Mouse (Mus musculus) megakaryocyte, embryonic 14.5 days (primary cell): Measurements from ENCODE around the gene Atp6v1g1. TPM values are rescaled to one million over a fixed set of nuclear protein-coding genes. Genes with fewer than 3 reads are reported as not detected.

Experiments used
- H3K27me3 ChIP-seq: replicated peaks from 2 replicates; pipeline ENCODE3; 2012; ENCODE audit warnings: inconsistent platforms
- H3K36me3 ChIP-seq: replicated peaks from 2 replicates; pipeline ENCODE3; 2012; ENCODE audit warnings: low read length, inconsistent platforms, mixed read lengths
- H3K4me1 ChIP-seq: 2 replicates; pipeline ENCODE4 v1.6.1; 2012; ENCODE audit warnings: inconsistent platforms
- H3K4me3 ChIP-seq: replicated peaks from 2 replicates; pipeline ENCODE3; 2012; ENCODE audit warnings: moderate library complexity, mild to moderate bottlenecking, inconsistent platforms
- H3K9me3 ChIP-seq: 2 replicates; pipeline ENCODE4 v1.6.1; 2012; ENCODE audit warnings: inconsistent platforms
- FLI1 ChIP-seq: IDR thresholded peaks from 2 replicates; pipeline ENCODE4 v1.6.1; 2012; ENCODE audit warnings: low read length, inconsistent platforms, mixed read lengths
- GATA1 ChIP-seq: IDR thresholded peaks from 3 replicates; pipeline ENCODE4 v1.6.1; 2012; ENCODE audit warnings: mixed read lengths, low read length, inconsistent platforms, borderline replicate concordance
- polyA plus RNA-seq: library from polyadenylated mRNA; stranded (reverse); fragments of >175 nt; gene quantifications from 2 replicates; pipeline ENCODE4 v1.2.3, GENCODE M21; 2012; ENCODE audit warnings: low replicate concordance; ENCODE audit not compliant: insufficient read depth

Atp6v1g1 gene
- polyA plus RNA-seq = 12.2 and 191 TPM in 2 replicates

DNA sequence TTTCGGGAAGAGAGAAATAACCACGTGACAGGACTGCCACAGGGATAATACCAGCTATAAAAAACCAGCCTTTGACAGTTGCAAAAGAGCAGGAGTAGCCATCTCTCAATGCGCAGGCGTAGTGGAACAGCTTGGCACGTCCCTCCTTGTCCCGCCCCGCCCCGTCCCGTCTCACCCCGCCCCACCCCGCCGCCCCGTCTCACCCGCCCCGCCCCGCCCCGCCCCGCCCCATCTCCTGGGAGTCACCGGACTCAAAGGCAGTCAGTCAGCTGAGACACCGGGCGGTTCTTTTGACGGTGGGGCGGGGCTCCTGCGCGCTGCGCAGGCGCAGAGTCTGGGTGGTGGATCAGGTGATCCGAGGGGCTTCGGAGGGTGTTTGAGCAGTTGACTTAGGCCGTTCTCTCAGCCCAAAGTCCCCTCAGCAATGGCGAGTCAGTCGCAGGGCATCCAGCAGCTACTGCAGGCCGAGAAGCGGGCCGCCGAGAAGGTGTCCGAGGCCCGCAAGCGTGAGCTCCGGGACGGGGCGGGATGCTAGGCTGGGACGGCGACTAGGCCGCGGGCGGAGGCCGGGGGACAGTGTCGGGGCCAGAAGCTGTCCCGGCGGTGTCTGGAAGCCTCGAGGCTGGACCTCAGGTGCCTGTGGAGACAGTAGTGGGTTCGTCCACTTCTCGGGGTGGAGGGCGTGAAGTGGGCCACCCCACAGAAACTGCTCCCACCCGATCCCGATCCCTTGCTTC lies at the start of gene Atp6v1g1:
Gene Atp6v1g1, plus strand, starts transcription at position 279 of the 737 bp plus-strand sequence.
- peak within 1 kb of the TSS; percentile 98 for H3K4me3 ChIP-seq
- peaks cover 2% of the 10 kb centered on the region for H3K27me3 ChIP-seq
- peaks cover 25% of the 10 kb centered on the region for H3K36me3 ChIP-seq
- no peak for TF ChIP-seq GATA1
- TF ChIP-seq FLI1 = no peak
- peaks cover 46% of the 10 kb centered on the region for H3K4me1 ChIP-seq
- H3K9me3 ChIP-seq = no peaks in the 10 kb centered on the region

DNA sequence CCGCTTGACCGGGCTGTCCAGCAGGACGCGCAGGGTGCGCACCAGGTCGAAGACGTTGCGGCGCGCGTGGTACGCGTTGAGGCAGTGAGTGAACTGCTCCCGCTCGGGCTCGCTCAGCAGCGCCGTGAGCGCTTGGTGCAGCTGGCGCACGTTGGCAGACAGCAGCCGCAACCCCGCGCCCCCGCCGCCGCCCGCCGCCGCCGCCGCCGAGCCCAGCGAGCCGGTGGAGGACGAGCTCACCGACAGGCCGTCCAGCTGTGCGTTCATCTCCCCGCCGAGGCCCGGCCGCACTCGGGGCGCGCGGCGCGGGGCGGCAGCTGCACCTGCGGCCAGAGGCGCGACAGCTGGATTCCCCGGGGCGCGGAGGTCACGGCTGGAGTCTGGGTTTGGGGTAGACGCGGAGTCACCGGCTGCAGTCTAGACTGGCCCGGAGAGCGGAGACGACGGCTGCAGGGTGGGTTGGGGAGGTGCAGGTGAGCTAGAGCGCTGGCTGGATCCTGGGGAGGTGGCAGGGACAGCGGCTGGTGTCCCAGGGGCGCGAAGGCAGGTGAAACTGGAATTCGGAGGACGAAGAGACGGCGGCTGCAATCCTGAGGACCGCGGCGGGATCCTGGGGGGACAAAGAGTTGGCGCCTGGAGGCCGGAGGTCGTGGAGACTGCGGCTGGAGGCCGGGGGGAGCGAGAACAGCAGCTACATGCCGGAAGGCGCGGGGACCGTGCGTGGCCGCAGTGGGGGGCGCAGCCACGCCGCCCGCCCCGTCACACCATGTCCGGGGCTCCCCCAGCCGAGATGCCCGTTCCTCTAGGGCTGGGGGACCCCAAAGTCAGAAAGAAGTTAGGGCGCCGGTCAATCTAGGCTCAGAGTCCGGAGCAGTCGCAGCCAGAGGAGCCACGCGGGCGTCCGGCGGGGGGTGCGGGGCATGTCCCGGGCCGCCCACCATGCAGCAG lies 49.3 kb upstream of the Atp6v1g1 start:
- Histone ChIP-seq H3K4me1 (peaks cover 22% of the 10 kb centered on the region), H3K27me3 (peaks cover 88% of the 10 kb centered on the region), H3K9me3 (no peaks in the 10 kb centered on the region; the same call in 1 of the 2 replicates), H3K36me3 (no peaks in the 10 kb centered on the region), H3K4me3 (peak overlapping the region; percentile 88)
- TF ChIP-seq FLI1 (no peak), GATA1 (no peak)

DNA sequence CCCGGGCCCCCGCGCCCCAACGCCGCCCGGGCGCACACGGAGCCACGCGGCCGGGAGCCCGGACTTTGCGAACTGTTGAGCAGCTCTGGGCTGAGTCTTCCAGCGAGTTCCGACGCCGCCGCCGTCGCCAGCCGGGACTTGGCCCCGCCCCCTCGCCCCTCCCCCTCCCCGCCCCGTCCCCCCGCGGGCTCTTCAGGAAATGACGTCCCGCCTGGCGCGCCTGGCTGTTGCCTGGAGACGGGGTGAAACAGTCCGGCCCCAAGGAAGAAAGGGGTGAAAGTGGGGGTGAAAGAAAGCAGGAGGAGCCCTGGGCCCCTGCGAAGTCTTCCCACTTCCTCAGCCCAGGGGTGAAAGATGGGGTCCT lies 48.7 kb upstream of the Atp6v1g1 start, which contains the start of gene Whrn:
Gene Whrn, minus strand, starts transcription at position 77 of the 364 bp plus-strand sequence.
- Histone ChIP-seq H3K27me3 (peaks cover 90% of the 10 kb centered on the region), H3K36me3 (no peaks in the 10 kb centered on the region), H3K9me3 (no peaks in the 10 kb centered on the region; the same call in 1 of the 2 replicates), H3K4me3 (peak within 1 kb of the TSS; percentile 88), H3K4me1 (peaks cover 22% of the 10 kb centered on the region)
- TF ChIP-seq FLI1 = no peak
- TF ChIP-seq GATA1 = no peak

DNA sequence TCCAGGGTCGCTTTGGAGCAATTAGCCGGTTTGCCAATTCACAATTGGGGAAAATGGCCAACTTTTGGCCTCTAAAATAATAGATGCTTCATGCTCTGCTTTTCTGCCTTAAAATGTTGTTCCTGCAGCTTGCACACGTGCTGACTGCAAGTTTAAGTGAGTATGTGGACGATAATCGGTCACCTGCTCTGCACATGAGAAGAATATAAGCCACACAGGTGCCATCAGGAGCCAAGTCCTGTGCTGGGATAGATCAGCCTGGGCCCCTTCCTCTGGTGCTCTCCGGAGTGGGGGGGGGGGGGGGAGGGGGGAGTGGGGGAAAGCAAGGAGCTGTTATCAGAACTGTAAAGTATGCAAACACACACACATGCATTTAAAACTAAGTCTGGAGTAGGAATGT lies 48.3 kb upstream of the Atp6v1g1 start:
- H3K4me1 ChIP-seq = peaks cover 22% of the 10 kb centered on the region
- peak overlapping the region; percentile 88 for H3K4me3 ChIP-seq
- no peaks in the 10 kb centered on the region for H3K36me3 ChIP-seq
- H3K27me3 ChIP-seq = peaks cover 92% of the 10 kb centered on the region
- TF ChIP-seq FLI1 (no peak), GATA1 (no peak)
- no peaks in the 10 kb centered on the region; the same call in 1 of the 2 replicates for H3K9me3 ChIP-seq

DNA sequence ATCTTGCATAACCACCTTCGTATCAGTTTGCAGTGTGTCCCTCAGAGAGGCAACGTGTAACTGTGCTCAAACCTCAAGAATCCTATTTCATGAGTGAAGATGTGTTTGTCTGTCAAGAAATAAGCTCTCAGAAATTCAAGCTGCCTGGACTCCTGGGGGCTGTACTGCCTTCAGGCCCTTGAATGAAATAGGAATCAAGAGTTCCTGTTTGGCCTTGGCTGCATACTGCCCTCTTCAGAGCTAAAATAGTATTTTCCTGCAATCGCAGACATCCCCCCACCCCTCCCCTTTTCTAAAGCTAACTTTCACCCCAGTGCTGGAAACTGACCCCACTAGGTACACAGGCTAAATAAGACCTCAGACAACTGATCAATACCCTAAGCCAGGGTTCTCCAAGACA lies 46.2 kb upstream of the Atp6v1g1 start:
- Histone ChIP-seq H3K27me3 (peaks cover 89% of the 10 kb centered on the region), H3K4me1 (peaks cover 22% of the 10 kb centered on the region), H3K4me3 (no peak overlapping the region), H3K36me3 (no peaks in the 10 kb centered on the region), H3K9me3 (no peaks in the 10 kb centered on the region; the same call in 1 of the 2 replicates)
- no peak for TF ChIP-seq GATA1
- TF ChIP-seq FLI1 = no peak

DNA sequence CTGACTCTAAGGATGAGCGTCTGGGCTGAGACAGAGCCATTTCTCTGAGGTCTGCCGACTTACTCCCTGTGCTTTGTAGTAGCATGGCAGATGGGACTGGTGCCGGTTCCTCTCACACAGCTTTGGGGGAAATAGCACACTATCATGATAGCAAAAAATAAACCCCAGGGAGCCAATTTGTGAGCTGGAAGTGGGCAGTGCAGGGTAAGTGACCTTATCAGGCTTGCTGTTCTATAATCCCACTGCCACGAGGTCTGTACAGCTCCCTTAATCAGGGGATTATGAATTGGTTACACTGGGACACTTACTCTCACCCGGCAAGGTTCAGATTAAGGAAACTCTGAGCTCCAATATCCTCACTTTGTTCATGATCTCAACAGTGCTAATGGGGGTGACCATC lies 43.5 kb upstream of the Atp6v1g1 start:
- Histone ChIP-seq H3K9me3 (peaks cover 5% of the 10 kb centered on the region), H3K4me1 (peaks cover 4% of the 10 kb centered on the region), H3K36me3 (no peaks in the 10 kb centered on the region), H3K27me3 (peaks cover 75% of the 10 kb centered on the region), H3K4me3 (no peak overlapping the region)
- TF ChIP-seq GATA1 (no peak), FLI1 (no peak)

DNA sequence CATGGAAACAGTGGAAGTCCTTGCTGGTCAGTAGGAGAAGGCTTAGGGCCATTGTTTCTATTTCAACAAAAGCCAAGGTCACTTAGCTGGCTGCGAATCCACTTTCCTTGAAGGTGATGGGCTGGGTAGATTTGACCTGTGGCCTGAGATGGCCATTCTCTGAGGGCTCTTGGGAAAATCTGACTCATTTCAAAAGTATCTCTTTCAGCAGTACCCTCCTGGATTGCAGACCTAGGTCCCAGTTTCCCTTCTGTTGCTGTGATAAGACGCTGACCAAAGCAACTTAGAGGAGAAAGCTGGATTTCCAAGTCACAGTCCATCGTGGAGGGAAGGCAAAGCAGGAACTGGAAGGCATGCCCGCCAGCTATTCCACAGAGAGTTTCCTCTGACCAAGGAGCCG lies 40.6 kb upstream of the Atp6v1g1 start:
- H3K27me3 ChIP-seq = peaks cover 59% of the 10 kb centered on the region
- no peak overlapping the region for H3K4me3 ChIP-seq
- peaks cover 10% of the 10 kb centered on the region for H3K9me3 ChIP-seq
- no peaks in the 10 kb centered on the region for H3K4me1 ChIP-seq
- no peak for TF ChIP-seq FLI1
- TF ChIP-seq GATA1 = no peak
- H3K36me3 ChIP-seq = no peaks in the 10 kb centered on the region

DNA sequence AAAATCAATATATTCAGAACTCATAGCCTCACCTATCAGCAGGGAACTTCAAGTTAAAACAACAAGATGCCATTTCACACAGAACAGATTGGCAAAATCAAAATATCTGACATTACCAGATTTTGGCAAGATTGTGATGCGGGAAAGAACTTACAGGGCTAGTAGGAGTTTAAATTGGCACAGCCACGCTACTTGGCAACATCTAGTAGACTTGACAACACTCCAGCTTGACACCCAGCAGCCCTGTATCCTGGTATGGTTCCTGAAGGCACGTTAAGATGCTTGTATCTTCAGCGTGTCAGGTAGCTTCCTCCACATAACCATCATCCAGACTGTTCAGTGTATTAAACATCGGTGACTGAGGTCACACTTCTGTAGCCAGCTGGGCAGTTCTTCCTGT lies 37.1 kb upstream of the Atp6v1g1 start:
- H3K27me3 ChIP-seq = peaks cover 41% of the 10 kb centered on the region
- H3K4me3 ChIP-seq = no peak overlapping the region
- peaks cover 10% of the 10 kb centered on the region for H3K9me3 ChIP-seq
- no peaks in the 10 kb centered on the region for H3K36me3 ChIP-seq
- no peaks in the 10 kb centered on the region for H3K4me1 ChIP-seq
- TF ChIP-seq FLI1 (no peak), GATA1 (no peak)

DNA sequence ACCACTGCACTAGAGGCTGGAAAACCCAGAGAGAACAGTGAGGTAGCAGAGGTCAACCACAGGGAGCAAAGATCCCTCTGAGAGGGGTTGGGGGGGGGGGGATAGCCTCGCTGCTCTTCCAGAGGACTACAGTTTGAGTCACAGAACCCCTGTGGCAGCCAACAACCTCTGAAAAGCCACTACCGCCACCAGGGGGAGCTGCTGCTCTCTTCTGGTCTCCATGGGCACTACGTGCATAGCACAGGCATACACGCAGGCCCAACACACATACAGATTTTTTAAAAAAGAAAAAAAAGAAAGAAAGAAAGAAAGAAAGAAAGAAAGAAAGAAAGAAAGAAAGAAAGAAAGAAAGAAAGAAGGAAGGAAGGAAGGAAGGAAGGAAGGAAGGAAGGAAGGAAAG lies 36.3 kb upstream of the Atp6v1g1 start:
- Histone ChIP-seq H3K9me3 (peaks cover 10% of the 10 kb centered on the region), H3K4me3 (no peak overlapping the region), H3K36me3 (no peaks in the 10 kb centered on the region), H3K27me3 (peaks cover 41% of the 10 kb centered on the region), H3K4me1 (no peaks in the 10 kb centered on the region)
- no peak for TF ChIP-seq FLI1
- TF ChIP-seq GATA1 = no peak
